Comparison of ENCODE assay signal across 1 mouse cellular context in genomic region chr9:109059136-109059903, GRCm38 (mm10).
TF ChIP-seq lines count a peak whose summit lies in the region.

Trex1 (minus strand) TSS chr9:109059734.

TF ChIP-seq in CH12.LX, 34 proteins besides CTCF, POLR2A, EP300 and RAD21 (continued from another document):
- peak; percentile 96 for TF ChIP-seq POLR2AphosphoS2 (IDR thresholded peaks at IDR 0.05; ENCODE audit: low read depth, low read length)
- peak; percentile 82 for TF ChIP-seq TCF12 (IDR thresholded peaks at IDR 0.05; ENCODE audit: low read depth, low read length)
- peak; percentile 89 for TF ChIP-seq ELF1 (IDR thresholded peaks at IDR 0.05; ENCODE audit: low read depth, low read length)
- no peak for TF ChIP-seq ZKSCAN1 (IDR thresholded peaks at IDR 0.05; ENCODE audit: borderline replicate concordance, low read depth, low read length)
- TF ChIP-seq KAT2A (IDR thresholded peaks at IDR 0.05; ENCODE audit: insufficient replicate concordance, low read length): no peak
- no peak for TF ChIP-seq RCOR1 (conservative IDR thresholded peaks at IDR 0.05; ENCODE audit: low read depth, low read length)
- TF ChIP-seq USF1 (IDR thresholded peaks at IDR 0.05; ENCODE audit: low read depth, low read length): no peak
- peak; percentile 90 for TF ChIP-seq NELFE (IDR thresholded peaks at IDR 0.05; ENCODE audit: low read depth, low read length)
- TF ChIP-seq JUN (IDR thresholded peaks at IDR 0.05; ENCODE audit: insufficient read depth, low read depth, low read length): no peak
- TF ChIP-seq ZC3H11A (IDR thresholded peaks at IDR 0.05; ENCODE audit: low read depth, low read length): peak; percentile 47; the same call in 1 of the 2 replicates
- peak; percentile 50; the same call in 1 of the 2 replicates for TF ChIP-seq BHLHE40 (IDR thresholded peaks at IDR 0.05; ENCODE audit: low read depth, low read length)
- no peak for TF ChIP-seq MAFK (IDR thresholded peaks at IDR 0.05; ENCODE audit: insufficient replicate concordance, low read length)
- TF ChIP-seq ZMIZ1 (IDR thresholded peaks at IDR 0.05; ENCODE audit: low read depth, low read length): peak; percentile 96
- TF ChIP-seq IRF4 (IDR thresholded peaks at IDR 0.05; ENCODE audit: low read depth, low read length): peak; percentile 40; the same call in 1 of the 2 replicates
- TF ChIP-seq SIN3A (IDR thresholded peaks at IDR 0.05; ENCODE audit: low read length): peak; percentile 86
- TF ChIP-seq ZNF384 (IDR thresholded peaks at IDR 0.05; ENCODE audit: low read depth, low read length): no peak
- peak; percentile 76 for TF ChIP-seq ETS1 (conservative IDR thresholded peaks at IDR 0.05; ENCODE audit: low read depth, low read length)
- no peak for TF ChIP-seq GABPA (IDR thresholded peaks at IDR 0.05; ENCODE audit: insufficient replicate concordance, low read depth, low read length)
- TF ChIP-seq CHD2 (IDR thresholded peaks at IDR 0.05; ENCODE audit: low read length): peak; percentile 58
- peak; percentile 68 for TF ChIP-seq MYC (IDR thresholded peaks at IDR 0.05; ENCODE audit: low read depth, low read length)
- TF ChIP-seq PAX5 (IDR thresholded peaks at IDR 0.05; ENCODE audit: low read length): no peak
- no peak; the same call in 1 of the 2 replicates for TF ChIP-seq MXI1 (IDR thresholded peaks at IDR 0.05; ENCODE audit: low read depth, low read length)
TF ChIP-seq in CH12.LX: peak in this region for 21.
